Mouse (Mus musculus) hindbrain, embryonic 12.5 days (tissue): Measurements from ENCODE around the gene Syk. TPM values are rescaled to one million over a fixed set of nuclear protein-coding genes. Genes with fewer than 3 reads are reported as not detected.

ENCODE experiments used
- ATAC-seq: fragments of 200-750 bp; cut with Nextera tagmentation; 2 replicates; pipeline ENCODE4 v1.8.0; 2017; ENCODE audit warnings: moderate TSS enrichment; ENCODE audit not compliant: low FRiP score
- H3K27ac ChIP-seq: fragments of 300-500 bp; sonication (generic); 2 replicates; pipeline ENCODE4 v1.5.1; 2016; ENCODE audit warnings: mild to moderate bottlenecking
- H3K27me3 ChIP-seq: fragments of 300-500 bp; sonication (generic); 2 replicates; pipeline ENCODE4 v1.6.1; 2016; ENCODE audit warnings: mild to moderate bottlenecking
- H3K36me3 ChIP-seq: fragments of 300-500 bp; sonication (generic); 2 replicates; pipeline ENCODE4 v1.6.1; 2016; ENCODE audit warnings: mild to moderate bottlenecking
- H3K4me1 ChIP-seq: fragments of 300-500 bp; sonication (generic); 2 replicates; pipeline ENCODE4 v1.6.1; 2016
- H3K4me2 ChIP-seq: fragments of 300-500 bp; sonication (generic); replicated peaks from 2 replicates; pipeline ENCODE4 v1.6.1; 2016; ENCODE audit warnings: mild to moderate bottlenecking
- H3K4me3 ChIP-seq: fragments of 300-500 bp; sonication (generic); 2 replicates; pipeline ENCODE4 v1.5.1; 2016; ENCODE audit warnings: mild to moderate bottlenecking
- H3K9ac ChIP-seq: fragments of 300-500 bp; sonication (generic); 2 replicates; pipeline ENCODE4 v1.6.1; 2016; ENCODE audit warnings: mild to moderate bottlenecking, moderate library complexity
- H3K9me3 ChIP-seq: fragments of 300-500 bp; sonication (generic); replicated peaks from 2 replicates; pipeline ENCODE4 v1.6.1; 2016; ENCODE audit warnings: mild to moderate bottlenecking
- WGBS: fragments of 180-500 bp; shearing (Covaris S2); methylation state at CpG from one replicate; pipeline ENCODE4 v1.1.7; 2016; 5-methylcytosine and 5-hydroxymethylcytosine counted together
- polyA plus RNA-seq: library from polyadenylated mRNA; unstranded; fragments of >200 nt; fragmentation: Nextera tagmentation; extraction: Ambion mirVana; gene quantifications from 2 replicates; pipeline ENCODE4 v1.2.1, GENCODE M21; 2016

The Syk gene
- polyA plus RNA-seq, 1 experiment from 2014 or later: 4.1 TPM

DNA sequence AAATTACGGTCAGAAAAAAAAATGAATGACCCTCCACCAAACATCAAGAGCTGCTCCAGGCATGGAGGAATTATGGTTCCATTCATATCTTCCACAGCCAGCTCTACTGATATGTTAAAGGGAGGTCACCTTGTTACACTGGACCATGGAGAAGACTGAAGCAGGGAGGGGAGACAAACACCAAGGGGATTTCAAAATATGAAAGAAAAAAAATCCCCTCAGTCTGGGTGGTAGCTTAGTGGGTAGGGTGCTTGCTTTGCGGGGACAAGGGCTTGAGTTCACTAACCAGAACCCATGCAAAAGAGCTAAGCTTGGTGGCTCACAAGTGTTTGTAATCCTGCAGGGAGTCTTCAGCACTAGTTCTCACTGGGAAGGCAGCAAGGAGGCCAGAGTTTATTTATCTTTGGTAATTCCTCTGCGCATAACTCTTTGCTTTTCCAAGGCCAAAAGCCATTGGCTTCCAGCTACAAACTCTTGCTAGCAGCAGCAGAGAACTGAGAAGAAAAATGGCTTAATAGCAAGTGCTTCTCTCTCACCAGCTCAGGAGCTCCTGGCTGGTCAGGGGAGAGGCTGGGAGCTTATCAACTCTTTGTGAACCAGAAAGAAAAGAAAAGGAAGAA lies 23.8 kb downstream of the Syk start:
- no peaks in the 10 kb centered on the region for H3K27me3 ChIP-seq
- no peak overlapping the region for H3K9ac ChIP-seq
- WGBS: 84% methylated on average over 3 of the region's 3 CpGs
- H3K4me3 ChIP-seq: no peak overlapping the region
- H3K36me3 ChIP-seq: no peaks in the 10 kb centered on the region
- no peaks in the 10 kb centered on the region; the same call in 1 of the 2 replicates for H3K4me1 ChIP-seq
- H3K4me2 ChIP-seq: no peak overlapping the region
- no peaks in the 10 kb centered on the region for H3K9me3 ChIP-seq
- ATAC-seq: no peak
- H3K27ac ChIP-seq: no peak overlapping the region

DNA sequence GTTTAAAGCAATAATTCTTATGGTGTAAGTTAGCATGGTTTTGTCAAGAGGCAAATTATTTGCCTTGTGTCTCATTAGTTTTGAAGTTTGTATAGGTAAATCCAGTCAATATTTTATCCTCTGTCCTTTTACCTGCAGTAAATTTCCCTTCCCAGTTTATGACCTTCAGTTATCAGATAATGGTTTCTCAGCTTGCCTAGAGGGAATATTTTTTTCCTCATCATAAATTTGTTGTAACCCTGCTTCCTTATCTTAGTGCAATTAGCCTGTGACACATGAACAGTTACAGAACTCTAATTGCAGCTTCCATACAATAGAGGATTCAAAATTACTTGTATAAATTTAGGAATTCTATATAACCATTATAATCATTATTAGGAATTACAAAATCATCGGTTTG lies 25.0 kb downstream of the Syk start:
- H3K9ac ChIP-seq: no peak overlapping the region
- H3K9me3 ChIP-seq: no peaks in the 10 kb centered on the region
- no peaks in the 10 kb centered on the region; the same call in 1 of the 2 replicates for H3K4me1 ChIP-seq
- no peaks in the 10 kb centered on the region for H3K36me3 ChIP-seq
- H3K27me3 ChIP-seq: no peaks in the 10 kb centered on the region
- no peak overlapping the region for H3K4me3 ChIP-seq
- WGBS: 89% methylated on average over 1 of the region's 1 CpGs
- H3K4me2 ChIP-seq: no peak overlapping the region
- H3K27ac ChIP-seq: no peak overlapping the region
- ATAC-seq: no peak

DNA sequence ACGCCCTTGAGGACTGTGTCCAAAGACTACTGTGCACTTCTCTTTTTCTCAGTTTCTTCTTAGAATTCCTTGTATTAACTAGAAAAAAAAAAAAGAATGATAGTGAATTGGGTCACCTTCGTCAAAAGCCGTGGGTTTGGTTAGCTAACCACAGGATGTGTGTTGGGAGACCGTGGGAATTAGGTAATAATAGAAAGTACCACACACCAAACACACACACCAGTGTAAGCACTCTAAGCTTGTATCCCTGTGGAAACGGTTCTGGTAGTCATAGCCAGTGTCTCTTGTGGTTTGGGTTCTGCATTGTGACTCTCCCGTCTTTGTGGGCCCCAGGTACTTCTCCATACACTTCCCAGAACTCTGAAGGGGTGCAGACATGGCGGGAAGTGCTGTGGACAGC lies 27.5 kb downstream of the Syk start:
- H3K4me2 ChIP-seq: no peak overlapping the region
- no peak overlapping the region for H3K9ac ChIP-seq
- 94% methylated on average over 7 of the region's 7 CpGs for WGBS
- H3K4me3 ChIP-seq: no peak overlapping the region
- no peaks in the 10 kb centered on the region for H3K9me3 ChIP-seq
- no peaks in the 10 kb centered on the region for H3K27me3 ChIP-seq
- H3K27ac ChIP-seq: no peak overlapping the region
- H3K36me3 ChIP-seq: no peaks in the 10 kb centered on the region
- no peaks in the 10 kb centered on the region for H3K4me1 ChIP-seq
- ATAC-seq: no peak

DNA sequence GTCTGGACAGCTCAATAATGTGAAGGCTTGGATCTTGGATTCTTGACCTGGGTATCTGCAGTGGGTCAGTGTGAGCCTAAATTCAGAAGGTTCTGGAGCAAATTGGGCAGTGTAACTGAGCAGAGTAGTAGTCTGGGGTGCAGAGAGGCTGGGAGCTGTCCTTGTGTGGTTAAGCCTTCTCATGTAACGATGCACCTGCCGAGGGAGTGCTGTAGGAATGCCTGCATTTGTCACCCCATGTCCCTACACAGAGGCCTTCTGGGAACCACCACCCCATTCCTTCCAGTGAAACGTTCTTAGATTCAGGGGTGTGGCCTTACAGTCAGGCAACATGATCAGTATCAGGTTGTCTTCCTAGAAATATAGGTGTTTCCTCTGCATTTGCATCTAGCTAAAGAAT lies 30.3 kb downstream of the Syk start:
- Histone ChIP-seq H3K4me2 (no peak overlapping the region), H3K4me1 (no peaks in the 10 kb centered on the region), H3K9ac (no peak overlapping the region), H3K27ac (no peak overlapping the region), H3K36me3 (no peaks in the 10 kb centered on the region), H3K27me3 (no peaks in the 10 kb centered on the region), H3K9me3 (no peaks in the 10 kb centered on the region), H3K4me3 (no peak overlapping the region)
- 76% methylated on average over 3 of the region's 3 CpGs for WGBS
- ATAC-seq: no peak

DNA sequence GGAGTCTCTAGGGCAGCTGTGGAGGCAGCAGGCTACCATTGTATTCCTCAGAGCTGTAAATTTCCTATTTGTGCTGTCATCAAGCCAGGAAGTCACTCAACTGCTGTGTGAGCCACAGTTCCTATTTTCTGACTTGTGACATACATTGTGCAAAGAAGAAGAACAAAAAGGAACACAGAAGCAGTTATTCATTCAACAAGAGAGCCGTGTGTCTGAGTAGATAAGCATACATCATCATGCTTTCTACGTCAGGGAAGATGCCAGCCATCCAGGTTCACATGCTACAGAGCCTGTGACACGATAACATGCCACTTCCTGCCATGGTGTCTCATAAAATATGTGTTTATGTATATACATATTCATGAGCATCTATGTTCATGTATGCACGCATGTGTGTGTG lies 32.1 kb downstream of the Syk start:
- H3K4me3 ChIP-seq: no peak overlapping the region
- no peaks in the 10 kb centered on the region for H3K36me3 ChIP-seq
- WGBS: 86% methylated on average over 4 of the region's 4 CpGs

DNA sequence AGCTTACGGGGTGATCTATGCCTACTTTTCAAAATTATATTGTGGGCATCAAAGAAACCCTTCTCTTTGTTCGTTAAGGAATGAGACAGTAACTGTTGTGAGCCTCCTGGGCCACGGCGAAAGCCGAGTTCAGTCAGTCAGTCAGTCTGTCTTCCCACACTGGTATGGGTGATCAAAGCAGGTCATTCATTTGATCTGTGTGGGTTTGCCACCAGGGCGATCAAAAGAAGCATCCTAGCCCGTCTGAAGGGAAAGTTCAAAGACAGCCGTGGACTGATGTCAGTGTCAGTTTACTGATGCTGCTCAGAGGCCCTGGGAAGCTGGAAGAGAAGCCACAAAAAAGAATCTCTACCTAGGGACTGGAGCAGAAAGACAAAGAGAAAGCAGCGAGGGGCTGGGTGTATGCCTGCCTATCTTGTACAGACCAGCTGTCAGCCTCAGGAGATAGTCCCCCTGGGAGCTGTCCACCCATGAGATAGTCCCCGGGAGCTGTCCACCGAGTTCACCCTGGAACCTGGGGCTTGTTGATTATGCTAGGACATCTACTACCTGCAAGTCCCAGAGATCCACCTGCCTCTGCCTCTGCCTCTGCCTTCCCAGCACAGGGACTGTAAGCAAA lies 34.2 kb downstream of the Syk start:
- Histone ChIP-seq H3K27me3 (no peaks in the 10 kb centered on the region), H3K9ac (no peak overlapping the region), H3K4me1 (no peaks in the 10 kb centered on the region), H3K9me3 (no peaks in the 10 kb centered on the region), H3K4me3 (no peak overlapping the region), H3K27ac (no peak overlapping the region), H3K36me3 (no peaks in the 10 kb centered on the region), H3K4me2 (no peak overlapping the region)
- whole genome bisulfite sequencing: 65% methylated on average over 11 of the region's 11 CpGs
- ATAC-seq: no peak

More for the DNA sequence above, 32.1 kb downstream of the Syk start:
- H3K27ac ChIP-seq: no peak overlapping the region
- no peaks in the 10 kb centered on the region for H3K4me1 ChIP-seq
- H3K4me2 ChIP-seq: no peak overlapping the region
- ATAC-seq: no peak
- H3K9ac ChIP-seq: no peak overlapping the region
- H3K9me3 ChIP-seq: no peaks in the 10 kb centered on the region
- no peaks in the 10 kb centered on the region for H3K27me3 ChIP-seq

DNA sequence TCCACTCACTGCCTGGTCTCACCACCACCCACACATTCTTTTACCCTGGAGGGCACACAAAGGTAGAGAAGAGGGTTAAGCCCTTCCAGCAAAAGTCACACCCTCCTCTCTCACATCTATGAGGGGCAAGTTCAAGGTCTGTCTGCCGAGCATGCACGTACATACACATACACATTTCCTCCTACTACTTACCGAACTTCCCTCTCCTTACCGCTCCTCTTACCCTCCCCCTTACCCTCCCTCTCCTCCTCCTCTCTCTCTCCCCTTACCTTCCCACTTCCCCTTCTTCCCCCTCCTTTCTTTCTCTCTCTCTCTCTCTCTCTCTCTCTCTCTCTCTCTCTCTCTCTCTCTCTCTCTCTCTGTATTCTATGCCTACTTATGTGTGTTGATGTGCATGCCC lies 35.6 kb downstream of the Syk start:
- no peaks in the 10 kb centered on the region for H3K27me3 ChIP-seq
- H3K4me2 ChIP-seq: no peak overlapping the region
- no peaks in the 10 kb centered on the region for H3K9me3 ChIP-seq
- ATAC-seq: no peak
- H3K4me3 ChIP-seq: no peak overlapping the region
- WGBS: 78% methylated on average over 4 of the region's 4 CpGs
- H3K36me3 ChIP-seq: no peaks in the 10 kb centered on the region
- no peak overlapping the region for H3K9ac ChIP-seq
- no peaks in the 10 kb centered on the region for H3K4me1 ChIP-seq
- H3K27ac ChIP-seq: no peak overlapping the region

DNA sequence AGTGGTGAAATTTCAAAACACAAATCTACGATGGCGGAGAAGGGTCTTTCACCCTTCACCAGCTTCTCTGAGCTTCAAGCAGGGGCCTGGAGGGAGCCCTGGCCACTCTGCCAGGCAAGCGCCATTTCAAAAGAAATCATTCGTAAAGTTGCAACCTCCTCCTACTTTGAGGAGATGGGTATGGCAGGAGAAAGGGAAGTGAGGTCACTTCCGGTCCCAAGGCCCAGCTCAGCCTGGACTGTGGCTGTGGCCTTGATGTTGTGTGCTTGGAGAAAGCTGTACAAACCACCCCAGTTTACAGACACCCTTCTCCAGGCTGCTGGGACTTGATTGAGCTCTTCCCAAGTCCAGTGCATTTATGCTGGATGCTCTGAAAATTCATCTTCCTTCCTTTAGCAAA lies 36.5 kb downstream of the Syk start:
- 94% methylated on average over 5 of the region's 5 CpGs for WGBS
- no peak overlapping the region for H3K27ac ChIP-seq
- no peak overlapping the region for H3K4me3 ChIP-seq
- H3K27me3 ChIP-seq: no peaks in the 10 kb centered on the region
- no peaks in the 10 kb centered on the region for H3K36me3 ChIP-seq
- no peaks in the 10 kb centered on the region for H3K4me1 ChIP-seq
- no peak overlapping the region for H3K9ac ChIP-seq
- H3K9me3 ChIP-seq: no peaks in the 10 kb centered on the region
- no peak overlapping the region for H3K4me2 ChIP-seq
- no peak for ATAC-seq

DNA sequence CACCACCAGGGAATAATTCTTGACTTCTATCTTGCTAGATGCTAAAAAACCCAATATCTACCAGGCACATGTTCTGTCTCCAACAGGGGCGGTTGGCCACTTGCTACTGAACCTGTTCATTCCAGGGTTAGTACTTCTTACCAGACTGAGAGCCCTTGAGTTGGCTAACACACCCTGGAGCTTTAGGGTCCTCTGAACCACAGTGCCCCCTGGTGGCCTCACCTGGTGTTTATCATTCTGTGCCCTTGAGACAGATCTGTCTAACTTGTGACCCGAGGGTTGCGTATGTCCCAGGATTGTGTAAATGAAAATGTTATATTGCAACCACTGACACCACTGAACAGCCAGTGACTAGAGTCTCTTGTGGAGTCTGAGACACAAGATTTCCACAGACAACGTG lies 41.1 kb downstream of the Syk start:
- no peak for ATAC-seq
- H3K9me3 ChIP-seq: no peaks in the 10 kb centered on the region

DNA sequence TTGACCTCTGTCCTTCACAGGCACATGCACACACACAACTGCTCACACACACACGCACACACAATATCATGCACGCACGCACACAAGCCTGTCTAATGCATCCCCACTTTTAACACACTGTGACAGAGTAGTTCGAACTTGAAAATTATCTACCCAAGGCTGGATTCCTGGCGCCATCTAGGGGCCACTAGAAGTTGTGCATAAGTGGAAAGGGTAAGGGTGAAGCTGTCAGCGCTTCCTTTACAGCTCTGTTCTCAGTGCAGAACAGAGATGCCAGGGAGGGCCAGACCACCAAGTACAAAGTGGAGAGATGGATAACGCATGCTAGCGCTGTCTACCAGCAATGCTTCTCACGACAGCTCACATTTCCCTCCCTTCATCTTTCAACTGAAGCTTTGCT lies 45.6 kb downstream of the Syk start:
- Histone ChIP-seq H3K9me3 (no peaks in the 10 kb centered on the region), H3K36me3 (no peaks in the 10 kb centered on the region), H3K9ac (no peak overlapping the region), H3K27ac (no peak overlapping the region), H3K4me3 (no peak overlapping the region), H3K27me3 (no peaks in the 10 kb centered on the region), H3K4me2 (no peak overlapping the region), H3K4me1 (0 out of 2 replicates have a peak, but pooled peaks cover 4% of the 10 kb centered on the region)
- 48% methylated on average over 9 of the region's 9 CpGs for WGBS
- ATAC-seq: no peak

More for the DNA sequence above, 41.1 kb downstream of the Syk start:
- Histone ChIP-seq H3K9ac (no peak overlapping the region), H3K4me3 (no peak overlapping the region), H3K4me1 (no peaks in the 10 kb centered on the region), H3K4me2 (no peak overlapping the region), H3K36me3 (no peaks in the 10 kb centered on the region), H3K27me3 (no peaks in the 10 kb centered on the region), H3K27ac (no peak overlapping the region)
- WGBS: 68% methylated on average over 4 of the region's 4 CpGs

DNA sequence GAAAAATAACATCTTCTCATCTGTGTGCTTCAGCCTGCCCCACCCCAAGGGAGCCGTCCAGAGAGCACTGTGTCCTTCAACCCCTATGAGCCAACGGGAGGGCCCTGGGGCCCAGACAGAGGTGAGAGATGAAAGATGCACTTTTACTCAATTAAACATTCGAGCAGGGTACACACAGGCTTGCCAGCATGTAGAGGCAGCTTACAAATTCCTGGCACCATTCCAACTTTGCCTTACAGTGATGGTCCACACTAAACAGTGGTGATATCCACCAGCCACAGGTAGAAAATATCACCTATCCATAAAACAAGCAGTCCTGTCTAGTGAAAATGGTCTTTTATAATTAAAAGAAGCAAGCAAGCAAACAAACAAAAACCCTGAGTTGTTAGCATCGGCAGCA lies 48.7 kb downstream of the Syk start:
- no peaks in the 10 kb centered on the region for H3K27me3 ChIP-seq
- no peak overlapping the region for H3K27ac ChIP-seq
- no peak overlapping the region for H3K4me2 ChIP-seq
- no peak for ATAC-seq
- no peak overlapping the region for H3K9ac ChIP-seq
- WGBS: 69% methylated on average over 4 of the region's 4 CpGs
- H3K4me3 ChIP-seq: no peak overlapping the region
- H3K9me3 ChIP-seq: no peaks in the 10 kb centered on the region
- no peaks in the 10 kb centered on the region for H3K36me3 ChIP-seq
- H3K4me1 ChIP-seq: 0 out of 2 replicates have a peak, but pooled peaks cover 4% of the 10 kb centered on the region

DNA sequence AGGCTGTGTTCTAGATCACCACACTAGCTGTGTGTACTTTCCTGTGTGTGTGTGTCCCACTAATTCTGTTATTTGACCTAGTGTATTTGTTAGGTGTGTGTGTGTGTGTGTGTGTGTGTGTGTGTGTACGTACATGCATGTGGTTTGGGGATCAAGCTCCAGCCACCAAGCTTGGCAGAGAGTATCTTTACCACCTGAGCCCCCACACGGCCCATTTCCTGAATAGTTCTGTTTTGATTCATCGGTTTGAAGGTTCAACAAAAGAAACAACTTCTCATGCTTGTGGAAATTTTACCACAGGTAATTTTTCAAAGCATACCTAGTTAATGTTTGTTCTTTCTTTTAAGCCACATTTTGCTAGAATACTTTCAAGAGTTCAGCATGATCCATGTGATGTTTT lies 52.5 kb downstream of the Syk start:
- H3K9me3 ChIP-seq: no peaks in the 10 kb centered on the region
- no peaks in the 10 kb centered on the region for H3K36me3 ChIP-seq
- no peak overlapping the region for H3K9ac ChIP-seq
- no peak overlapping the region for H3K27ac ChIP-seq
- H3K4me1 ChIP-seq: 0 out of 2 replicates have a peak, but pooled peaks cover 4% of the 10 kb centered on the region
- H3K27me3 ChIP-seq: no peaks in the 10 kb centered on the region
- H3K4me2 ChIP-seq: no peak overlapping the region
- no peak overlapping the region for H3K4me3 ChIP-seq
- ATAC-seq: no peak
- 93% methylated on average over 3 of the region's 3 CpGs for WGBS

DNA sequence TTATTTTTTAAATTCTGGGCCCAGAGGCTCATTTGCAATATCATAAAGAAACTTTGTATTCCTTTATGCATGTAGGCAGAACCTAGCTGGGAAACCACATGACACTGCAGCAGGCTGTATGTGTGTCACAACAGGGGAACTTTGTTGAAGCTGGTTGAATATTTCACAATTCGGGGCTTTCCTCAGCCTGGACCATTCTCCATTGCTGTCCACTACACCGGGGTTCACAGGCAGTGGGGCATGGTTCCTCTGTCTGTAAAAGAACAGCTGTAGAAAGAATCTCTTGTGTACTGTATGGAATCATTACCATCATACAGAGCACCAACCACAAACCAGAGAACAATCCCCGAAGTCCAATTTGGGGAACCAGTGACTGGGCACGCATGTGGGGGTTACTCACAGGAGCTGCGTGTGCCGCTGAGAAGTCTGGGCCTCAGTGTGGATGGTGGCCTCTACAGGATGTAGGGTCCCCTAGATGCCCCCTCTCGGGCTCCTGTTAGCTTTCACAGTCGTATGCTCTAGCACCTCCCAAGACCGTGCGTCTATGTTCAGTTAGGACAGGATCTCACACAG lies 53.3 kb downstream of the Syk start:
- Histone ChIP-seq H3K9ac (no peak overlapping the region), H3K27me3 (no peaks in the 10 kb centered on the region), H3K4me1 (0 out of 2 replicates have a peak, but pooled peaks cover 4% of the 10 kb centered on the region), H3K27ac (no peak overlapping the region), H3K4me3 (no peak overlapping the region), H3K9me3 (no peaks in the 10 kb centered on the region), H3K36me3 (no peaks in the 10 kb centered on the region), H3K4me2 (no peak overlapping the region)
- ATAC-seq: no peak
- 83% methylated on average over 10 of the region's 10 CpGs for WGBS
